Mouse (Mus musculus) ES-E14 (cell line): ENCODE measurements around the gene Cd9.

Experiments used
- HCFC1 ChIP-seq: IDR thresholded peaks from 2 replicates; pipeline ENCODE4 v1.6.1; 2012; ENCODE audit warnings: low read length, inconsistent platforms, borderline replicate concordance; ENCODE audit not compliant: insufficient read depth
- MAFK ChIP-seq: IDR thresholded peaks from 2 replicates; pipeline ENCODE4 v1.6.1; 2014; ENCODE audit warnings: mild to moderate bottlenecking, low read depth, low read length, inconsistent platforms; ENCODE audit not compliant: insufficient read depth
- ZC3H11A ChIP-seq: IDR thresholded peaks from 2 replicates; pipeline ENCODE4 v1.6.1; 2012; ENCODE audit warnings: low read depth, mild to moderate bottlenecking, inconsistent platforms, low read length, borderline replicate concordance
- ZNF384 ChIP-seq: IDR thresholded peaks from 2 replicates; pipeline ENCODE4 v1.6.1; 2012; ENCODE audit warnings: low read depth, low read length, inconsistent platforms

DNA sequence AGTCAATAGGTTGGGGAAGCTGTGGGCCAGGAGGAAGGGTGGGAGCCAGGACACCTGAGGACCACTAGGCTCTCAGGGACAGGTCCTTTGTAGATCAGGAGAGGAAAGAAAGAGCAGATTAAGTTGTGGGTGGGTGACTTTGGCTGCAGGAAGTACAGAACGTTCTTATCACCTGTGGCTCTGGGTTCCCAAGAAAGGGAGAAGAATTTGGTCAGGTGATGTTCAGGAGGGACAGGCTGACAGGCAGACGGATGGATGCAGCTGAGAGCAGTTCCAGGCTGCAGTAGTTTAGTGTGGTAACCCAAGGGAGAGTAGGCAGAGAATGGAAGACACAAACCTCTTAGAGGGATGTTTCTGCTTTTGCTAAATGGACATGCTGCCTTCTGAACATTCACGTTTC is 71.5 kb downstream of the Cd9 start:
- no peak for TF ChIP-seq MAFK
- no peak for TF ChIP-seq ZNF384
- no peak for TF ChIP-seq HCFC1
- TF ChIP-seq ZC3H11A, result no peak
